Comparison of ENCODE assay signal across 11 mouse cellular contexts in genomic region chr6:114833791-114834346, GRCm38 (mm10).
DNase-seq lines count a peak whose midpoint lies in the region; ATAC-seq and TF ChIP-seq lines count a peak whose summit lies in the region.
"Had no signal": no experiment of that assay in that cellular context is flagged by ENCODE, and none has a peak within 500 bp of the region (broad histone marks: within the 10 kb centered on the region; RNA-seq: fewer than 3 reads in every experiment).

No protein-coding gene starts in this region.

- no peak overlapping the region for H3K4me2 ChIP-seq in heart, embryonic 14.5 days (ENCODE audit: low read length)
- H3K4me2 ChIP-seq in liver, embryonic 16.5 days (ENCODE audit: low read depth, low read length) = no peak overlapping the region

- no peaks in the 10 kb centered on the region for H3K27me3 ChIP-seq in heart, embryonic 14.5 days (ENCODE audit: control insufficient read depth, insufficient read depth, low read length)
- H3K27me3 ChIP-seq in kidney, adult 2 months (replicated peaks; ENCODE audit: control insufficient read depth, insufficient read depth, low read length) = no peaks in the 10 kb centered on the region
- no peaks in the 10 kb centered on the region for H3K27me3 ChIP-seq in liver, embryonic 16.5 days (ENCODE audit: control insufficient read depth, insufficient read depth, low read depth, low read length)

- no peak for TF ChIP-seq POLR2A in kidney, adult 2 months (IDR thresholded peaks at IDR 0.05; ENCODE audit: low read depth, low read length)

- H3K36me3 ChIP-seq in heart, embryonic 14.5 days (ENCODE audit: control insufficient read depth, insufficient read depth, low read length) = no peaks in the 10 kb centered on the region
- H3K36me3 ChIP-seq in kidney, adult 2 months (ENCODE audit: control insufficient read depth, insufficient read depth, low read length) = no peaks in the 10 kb centered on the region
- H3K36me3 ChIP-seq in liver, embryonic 16.5 days (ENCODE audit: control insufficient read depth, insufficient read depth) = no peaks in the 10 kb centered on the region

- peak; percentile 48; the same call in 1 of the 2 replicates for ATAC-seq in heart, embryonic 14.5 days (ENCODE audit: insufficient number of reproducible peaks, insufficient read depth, low FRiP score, low read depth)
- peak; percentile 75 for ATAC-seq in liver, embryonic 16.5 days (ENCODE audit: low read depth)
- ATAC-seq in activated CD4-positive, CD25-positive, alpha-beta regulatory T cell, adult 4 months = no peak

- peaks cover 28 to 38% of the 10 kb centered on the region in 2 experiments for H3K4me1 ChIP-seq in heart, embryonic 14.5 days (ENCODE audit: control insufficient read depth in 2 of 2, insufficient read depth in 2 of 2, low read length in 2 of 2)
- peaks cover 14% of the 10 kb centered on the region for H3K4me1 ChIP-seq in kidney, adult 2 months (ENCODE audit: control insufficient read depth, insufficient read depth, low read length)
- H3K4me1 ChIP-seq in liver, embryonic 16.5 days (ENCODE audit: control insufficient read depth, low read depth, low read length) = peaks cover 3% of the 10 kb centered on the region; the same call in 1 of the 2 replicates

- peak overlapping the region; percentile 30 to 68 for H3K27ac ChIP-seq in heart, embryonic 14.5 days (replicated peaks in 1 of 2; ENCODE audit: control insufficient read depth in 1 of 2, insufficient read depth in 1 of 2, low read depth in 2 of 2, low read length in 2 of 2)
- H3K27ac ChIP-seq in kidney, adult 2 months (ENCODE audit: insufficient read depth, low read depth, low read length) = peak overlapping the region; percentile 48; the same call in 1 of the 2 replicates
- no peak overlapping the region for H3K27ac ChIP-seq in liver, embryonic 16.5 days (ENCODE audit: low read length)

- WGBS in heart, embryonic 14.5 days = 56% methylated on average over 4 of the region's 4 CpGs
- WGBS in kidney, adult 2 months = 35% methylated on average over 4 of the region's 4 CpGs
- WGBS in liver, embryonic 16.5 days (ENCODE audit: insufficient replicate concordance) = 60% methylated on average over 4 of the region's 4 CpGs

- TF ChIP-seq CTCF in kidney, adult 2 months (conservative IDR thresholded peaks at IDR 0.05; ENCODE audit: insufficient read depth, insufficient read length, low read depth, low read length) = no peak

- no peaks in the 10 kb centered on the region for H3K9me3 ChIP-seq in heart, embryonic 14.5 days (ENCODE audit: control insufficient read depth, low read length)
- H3K9me3 ChIP-seq in liver, embryonic 16.5 days (replicated peaks; ENCODE audit: control insufficient read depth, low read length) = no peaks in the 10 kb centered on the region

- no peak overlapping the region for H3K9ac ChIP-seq in heart, embryonic 14.5 days (ENCODE audit: low read length)
- H3K9ac ChIP-seq in liver, embryonic 16.5 days (ENCODE audit: low read depth, low read length) = no peak overlapping the region

- no peak overlapping the region for H3K4me3 ChIP-seq in heart, embryonic 14.5 days (ENCODE audit: control insufficient read depth in 1 of 2, insufficient read depth in 1 of 2, low read depth in 1 of 2, low read length in 2 of 2)
- no peak overlapping the region for H3K4me3 ChIP-seq in kidney, adult 2 months (ENCODE audit: insufficient read depth, low read depth, low read length)
- no peak overlapping the region for H3K4me3 ChIP-seq in liver, embryonic 16.5 days (ENCODE audit: low read depth, low read length)

- no peak for DNase-seq in heart, adult 9 months (ENCODE audit: low spot score in 2 of 2)
- DNase-seq in lung, postnatal 10 days = peak; percentile 31
- no peak for DNase-seq in lung, postnatal 14 days
- peak; percentile 81 for DNase-seq in kidney, adult 2 months
- DNase-seq in layer of hippocampus, postnatal 25 days (ENCODE audit: extremely low spot score in 1 of 2, low spot score in 1 of 2) = no peak
- DNase-seq: cerebellum, postnatal 14 days; midbrain, embryonic 14.5 days; right cerebral cortex, postnatal 4 days had no signal

Comparison
In these comparisons a context has a peak if more than half of its experiments do, and no peak if none do; other contexts are left out.
1. DNase-seq: peak in lung, postnatal 10 days (single experiment) and kidney, adult 2 months (single experiment); none in heart, adult 9 months (0 of 2), lung, postnatal 14 days (single experiment) and layer of hippocampus, postnatal 25 days (0 of 2).